Mouse (Mus musculus) heart, adult 2 months (tissue): ENCODE measurements at regions not wholly inside any gene's neighbourhood (a gene's known extent, or its start where the extent isn't known, plus 50 kb on each side); places are given as distances from the start of the nearest gene placed in this dataset.
A peak's percentile ranks its signal among the peaks of the same experiment; 100 is the strongest.

Source experiments
- CTCF ChIP-seq: fragments of 200-600 bp; IDR thresholded peaks from 2 replicates; pipeline ENCODE4 v1.8.1; 2022; ENCODE audit warnings: antibody characterized with exemption, mild to moderate bottlenecking, moderate library complexity
- POLR2A ChIP-seq: fragments of 200-500 bp; IDR thresholded peaks from 2 replicates; pipeline ENCODE4 v1.6.1; 2011; ENCODE audit warnings: mild to moderate bottlenecking, low read depth, low read length, control low read depth; ENCODE audit not compliant: insufficient read depth

GRCm38 (mm10) chr6:31660778-31661177 lies 97.0 kb upstream of the Podxl start:
- TF ChIP-seq CTCF (peak; percentile 95), POLR2A (no peak)
